Mouse (Mus musculus) olfactory bulb, adult 2 months (tissue): ENCODE results near the gene Cdh4. TPM values are rescaled to one million over a fixed set of nuclear protein-coding genes. Genes with fewer than 3 reads are reported as not detected.

ENCODE experiments used
- H3K27ac ChIP-seq: fragments of 200-500 bp; 2 replicates; pipeline ENCODE4 v1.5.1; 2012; ENCODE audit warnings: low read depth, low read length; ENCODE audit not compliant: insufficient read depth
- H3K4me1 ChIP-seq: fragments of 200-500 bp; 2 replicates; pipeline ENCODE4 v1.6.1; 2012; ENCODE audit warnings: low read length; ENCODE audit not compliant: control insufficient read depth, insufficient read depth
- H3K4me3 ChIP-seq: fragments of 200-500 bp; 2 replicates; pipeline ENCODE4 v1.5.1; 2012; ENCODE audit warnings: mild to moderate bottlenecking, low read depth, low read length, moderate library complexity; ENCODE audit not compliant: insufficient read depth
- CTCF ChIP-seq: fragments of 200-500 bp; IDR thresholded peaks from 2 replicates; pipeline ENCODE4 v1.5.1; 2012; ENCODE audit warnings: low read depth, mild to moderate bottlenecking, low read length, moderate library complexity; ENCODE audit not compliant: insufficient read depth
- POLR2A ChIP-seq: fragments of 200-500 bp; IDR thresholded peaks from 2 replicates; pipeline ENCODE4 v1.6.1; 2012; ENCODE audit warnings: mild to moderate bottlenecking, low read depth, low read length, moderate library complexity; ENCODE audit not compliant: insufficient read depth
- WGBS: fragments of 180-500 bp; shearing (Covaris S2); methylation state at CpG from one replicate; pipeline ENCODE4 v1.1.7; 2018; 5-methylcytosine and 5-hydroxymethylcytosine counted together
- polyA plus RNA-seq: library from polyadenylated mRNA; stranded (reverse); fragments of >200 nt; gene quantifications from 2 replicates; pipeline ENCODE4 v1.2.4, GENCODE M21; 2012; ENCODE audit warnings: low replicate concordance; ENCODE audit not compliant: missing spikeins, insufficient read depth, insufficient read length

The Cdh4 gene
- polyA plus RNA-seq, 1 experiment = not detected

DNA sequence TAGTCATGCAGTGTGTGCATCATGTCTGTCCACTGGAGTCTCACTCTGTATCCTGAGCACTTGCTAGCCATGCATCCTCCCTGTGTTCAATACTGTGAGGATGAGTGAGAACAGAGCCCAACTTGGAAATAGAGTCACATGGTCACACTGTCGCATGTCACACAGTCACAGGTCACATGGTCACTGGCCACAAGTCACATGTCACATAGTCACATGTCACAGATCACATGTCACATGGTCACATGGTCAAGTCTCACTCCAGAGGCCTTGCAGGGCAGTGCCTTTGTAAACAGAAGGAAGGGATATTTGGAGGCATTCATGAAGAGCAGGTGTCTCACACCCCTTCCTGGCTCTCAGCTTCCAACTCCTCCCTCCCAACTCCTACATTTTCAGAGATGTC, 217.0 kb downstream of the Cdh4 start:
- Histone ChIP-seq H3K4me1 (peaks cover 20% of the 10 kb centered on the region), H3K4me3 (no peak overlapping the region), H3K27ac (no peak overlapping the region)
- WGBS = 93% methylated on average over 1 of the region's 1 CpGs
- TF ChIP-seq POLR2A = no peak
- no peak for TF ChIP-seq CTCF

DNA sequence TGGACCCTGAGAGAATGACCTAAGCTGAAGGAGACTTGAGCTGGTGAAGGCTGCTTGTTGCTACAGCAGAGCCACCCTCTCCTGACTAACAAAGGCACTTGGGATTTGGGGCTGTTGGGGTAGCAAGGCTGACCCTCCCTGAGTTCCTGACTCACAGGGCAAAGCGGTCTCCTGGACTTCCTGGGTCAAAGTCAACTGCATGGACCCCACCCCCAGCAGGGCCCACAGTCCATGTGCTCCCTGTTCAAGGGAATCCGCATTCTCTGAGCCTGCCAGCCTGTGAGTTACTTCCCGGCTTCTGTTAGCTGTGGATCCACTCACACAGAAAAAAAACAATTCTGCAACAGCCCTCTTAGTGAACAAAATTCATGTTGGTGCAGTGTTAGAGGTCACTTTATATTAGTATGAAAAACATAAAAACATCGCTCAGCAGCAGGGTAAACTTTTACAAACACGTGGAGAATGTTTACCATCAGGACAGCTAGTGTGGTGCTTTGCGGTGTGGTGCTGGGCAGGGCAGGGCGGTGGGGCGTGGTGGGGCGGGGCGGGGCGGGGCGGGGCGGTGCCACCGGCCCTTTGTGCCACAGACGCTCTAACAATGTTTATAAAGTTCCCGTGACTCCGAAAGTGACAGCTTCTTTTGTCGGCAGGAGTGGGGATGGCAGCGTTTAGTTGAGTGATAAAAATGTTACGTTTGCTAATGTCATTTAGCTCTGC, 219.9 kb downstream of the Cdh4 start:
- no peak overlapping the region for H3K4me3 ChIP-seq
- peaks cover 35% of the 10 kb centered on the region for H3K4me1 ChIP-seq
- WGBS = 15% methylated on average over 20 of the region's 20 CpGs
- H3K27ac ChIP-seq = no peak overlapping the region
- no peak for TF ChIP-seq CTCF
- TF ChIP-seq POLR2A = no peak

DNA sequence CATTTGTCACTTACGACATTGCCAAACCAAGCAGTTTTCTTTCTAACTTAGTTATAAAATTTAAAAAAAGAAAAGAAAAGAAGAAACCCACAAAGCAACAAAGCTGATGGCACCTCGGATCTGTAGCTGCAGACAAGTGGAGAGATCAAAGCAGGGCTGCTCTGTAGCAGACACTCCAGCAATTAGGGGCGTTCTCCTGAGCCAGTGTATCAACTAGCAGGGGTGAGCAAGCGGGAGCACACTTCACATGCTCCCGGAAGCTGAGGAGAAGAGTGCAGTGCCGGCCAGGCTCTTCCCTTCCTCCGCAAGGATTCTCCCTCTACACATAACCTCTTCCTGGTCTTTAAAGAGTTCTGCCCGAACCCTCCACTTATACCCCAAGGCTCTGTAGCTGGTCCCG, 220.5 kb downstream of the Cdh4 start:
- Histone ChIP-seq H3K4me3 (no peak overlapping the region), H3K27ac (no peak overlapping the region), H3K4me1 (peaks cover 35% of the 10 kb centered on the region)
- 19% methylated on average over 9 of the region's 9 CpGs for WGBS
- TF ChIP-seq CTCF = no peak
- TF ChIP-seq POLR2A = no peak

DNA sequence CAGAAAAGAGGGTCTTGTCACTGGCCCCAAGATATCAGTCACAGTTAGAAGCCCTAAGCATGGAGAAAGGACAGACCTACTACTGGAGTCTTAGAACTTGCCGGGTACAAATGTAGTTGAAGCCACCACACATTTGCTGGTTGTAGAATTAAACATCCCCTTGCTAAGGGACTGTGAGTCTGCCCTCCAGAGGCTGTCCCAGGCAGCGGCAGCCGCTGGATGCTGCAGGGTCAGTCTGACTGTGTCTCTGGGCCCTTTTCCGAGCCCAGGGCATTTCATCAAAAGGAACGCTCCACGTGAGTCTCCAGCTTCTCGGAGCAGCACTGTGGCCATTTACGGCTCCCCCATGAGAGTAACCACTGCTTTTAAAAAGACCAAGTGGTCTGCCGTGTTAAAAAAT, 221.4 kb downstream of the Cdh4 start:
- Histone ChIP-seq H3K4me3 (no peak overlapping the region), H3K27ac (no peak overlapping the region), H3K4me1 (peaks cover 35% of the 10 kb centered on the region)
- 57% methylated on average over 9 of the region's 9 CpGs for WGBS
- no peak for TF ChIP-seq POLR2A
- no peak for TF ChIP-seq CTCF

DNA sequence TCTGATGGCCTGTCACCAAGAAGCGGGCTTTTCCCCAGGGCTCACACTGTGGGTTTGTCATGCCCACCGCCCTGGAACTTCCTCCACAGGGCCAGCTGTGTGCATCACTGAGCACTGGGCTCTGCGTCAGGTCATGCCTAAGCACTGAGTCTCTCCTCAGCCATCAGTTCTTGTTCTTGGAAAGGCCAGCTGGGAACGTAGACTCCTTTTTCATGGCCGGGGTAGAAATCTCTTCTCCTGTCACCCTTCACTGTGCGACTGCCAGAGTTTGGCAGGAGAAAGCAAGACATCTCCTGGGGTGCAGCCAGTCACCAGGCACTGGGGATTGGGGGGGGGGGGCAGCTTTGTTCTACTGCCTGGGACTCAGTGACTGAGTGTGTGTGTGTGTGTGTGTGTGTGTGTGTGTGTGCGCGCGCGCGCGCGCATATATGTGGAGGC, 222.0 kb downstream of the Cdh4 start:
- peaks cover 35% of the 10 kb centered on the region for H3K4me1 ChIP-seq
- TF ChIP-seq POLR2A = no peak
- TF ChIP-seq CTCF = no peak
- no peak overlapping the region for H3K27ac ChIP-seq
- H3K4me3 ChIP-seq = no peak overlapping the region
- WGBS = 69% methylated on average over 13 of the region's 13 CpGs

DNA sequence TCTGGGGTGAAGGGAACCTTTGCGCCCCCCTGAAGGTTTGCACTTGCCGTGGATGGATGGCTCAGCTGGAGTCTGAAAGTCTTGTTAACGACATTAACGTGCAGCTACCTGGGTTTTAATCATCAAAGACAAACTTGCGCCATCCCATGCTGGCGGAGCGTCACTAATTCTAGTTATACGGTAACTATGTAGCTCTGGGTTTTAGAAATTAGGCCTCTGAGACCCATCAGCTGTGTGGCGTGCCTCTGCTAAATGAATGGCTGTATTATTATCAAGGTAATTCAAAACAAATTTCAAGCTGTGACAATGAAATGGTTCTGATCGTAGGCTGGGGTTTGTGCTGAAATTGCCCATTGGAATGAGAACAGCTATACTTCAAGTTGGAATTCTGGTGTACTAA, 228.5 kb downstream of the Cdh4 start:
- no peak overlapping the region for H3K4me3 ChIP-seq
- WGBS = 73% methylated on average over 10 of the region's 10 CpGs
- peaks cover 18% of the 10 kb centered on the region for H3K4me1 ChIP-seq
- no peak overlapping the region for H3K27ac ChIP-seq
- TF ChIP-seq POLR2A = no peak
- no peak for TF ChIP-seq CTCF

DNA sequence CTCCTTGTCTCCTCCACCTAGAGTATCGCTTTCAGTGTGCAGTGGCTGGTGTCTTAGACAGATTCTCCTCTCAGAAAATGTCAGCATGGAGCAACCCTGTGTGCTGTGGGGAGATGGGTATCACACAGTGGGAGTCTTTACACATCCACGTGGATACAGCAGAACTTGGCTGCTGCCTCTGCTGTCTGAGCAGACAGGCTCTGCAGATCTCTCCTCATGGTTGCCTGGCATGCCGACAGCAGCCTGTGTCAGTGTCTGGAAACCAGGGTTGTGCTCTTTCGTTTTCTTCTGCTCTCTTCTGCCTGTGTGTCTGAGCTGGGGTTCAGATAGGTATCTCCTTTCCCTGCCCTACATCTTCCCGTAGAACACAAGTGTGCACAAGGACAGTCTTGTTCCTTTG, 237.6 kb downstream of the Cdh4 start:
- TF ChIP-seq CTCF (no peak), POLR2A (no peak)
- 51% methylated on average over 5 of the region's 5 CpGs for WGBS
- H3K27ac ChIP-seq = no peak overlapping the region

DNA sequence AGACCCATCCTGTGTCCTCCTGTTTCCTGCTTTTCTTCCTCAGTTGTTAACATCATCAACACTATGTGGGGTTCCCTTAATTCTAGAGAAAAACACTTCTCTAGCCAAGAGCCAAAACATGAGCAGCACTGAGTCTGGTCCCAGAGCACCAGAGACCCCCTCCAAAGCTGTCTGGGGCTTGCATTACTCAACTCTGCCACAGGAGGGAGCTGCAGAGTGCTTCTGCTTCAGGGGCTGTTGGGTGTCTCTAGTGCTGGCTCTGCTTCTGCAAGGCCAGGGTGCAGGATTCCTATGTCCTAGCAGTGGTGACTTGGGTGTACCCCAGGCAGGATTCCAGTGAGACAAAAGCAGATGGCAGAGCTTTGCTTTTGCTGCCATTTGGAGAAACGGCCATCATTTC, 239.2 kb downstream of the Cdh4 start:
- TF ChIP-seq CTCF = peak; percentile 70
- TF ChIP-seq POLR2A = no peak
- H3K27ac ChIP-seq = no peak overlapping the region
- WGBS = 63% methylated on average over 1 of the region's 1 CpGs
- H3K4me3 ChIP-seq = no peak overlapping the region
- H3K4me1 ChIP-seq = peaks cover 27% of the 10 kb centered on the region

More for the DNA sequence above, 237.6 kb downstream of the Cdh4 start:
- H3K4me1 ChIP-seq = peaks cover 21% of the 10 kb centered on the region
- no peak overlapping the region for H3K4me3 ChIP-seq

DNA sequence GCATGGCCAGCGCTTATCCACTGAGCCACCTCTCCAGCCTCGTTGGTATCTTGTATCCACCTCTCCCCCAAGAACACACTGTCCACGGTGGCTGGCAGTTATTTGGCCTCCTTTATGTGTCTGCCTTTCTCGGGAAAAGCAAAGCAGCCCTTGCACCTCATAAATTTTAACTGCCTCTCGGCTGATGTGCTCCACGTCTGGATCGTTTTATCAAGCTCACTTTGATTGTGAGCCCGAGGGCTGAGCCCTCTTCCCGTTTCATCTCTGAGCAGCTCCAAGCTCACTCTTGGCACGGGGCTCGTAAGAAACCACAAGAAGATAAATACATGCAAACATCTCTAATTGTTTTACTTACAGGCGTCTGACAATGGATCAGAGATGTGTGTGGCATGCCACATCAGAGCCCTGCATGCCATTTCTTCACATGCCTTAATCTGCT, 245.0 kb downstream of the Cdh4 start:
- Histone ChIP-seq H3K4me3 (no peak overlapping the region), H3K27ac (no peak overlapping the region), H3K4me1 (peaks cover 18% of the 10 kb centered on the region)
- no peak for TF ChIP-seq CTCF
- TF ChIP-seq POLR2A = no peak
- WGBS = 57% methylated on average over 12 of the region's 12 CpGs
